Mouse (Mus musculus): ENCODE measurements at regions not wholly inside any gene's neighbourhood (a gene's known extent, or its start where the extent isn't known, plus 50 kb on each side); places are given as distances from the start of the nearest gene placed in this dataset.

GRCm38 (mm10) chr9:32928289-32929000, 292.4 kb downstream of the Ets1 start:
- Histone ChIP-seq H3K27ac (replicated peaks; ENCODE audit: low read depth, low read length) (no peak overlapping the region), H3K4me3 (ENCODE audit: insufficient read depth, low read depth, low read length) (no peak overlapping the region), H3K4me1 (ENCODE audit: control insufficient read depth, insufficient read depth, insufficient read length, low read length) (peaks cover 25% of the 10 kb centered on the region)

- H3K4me1 ChIP-seq (ENCODE audit: control insufficient read depth, insufficient read depth, insufficient read length, low read length), result peaks cover 32% of the 10 kb centered on the region
- H3K4me3 ChIP-seq (ENCODE audit: insufficient read depth, low read depth, low read length), result no peak overlapping the region
- no peak overlapping the region for H3K27ac ChIP-seq (replicated peaks; ENCODE audit: low read depth, low read length)
Observed at GRCm38 (mm10) chr9:32929331-32929730, 293.3 kb downstream of the Ets1 start.

GRCm38 (mm10) chr9:32929826-32930225, 293.8 kb downstream of the Ets1 start:
- Histone ChIP-seq H3K4me3 (ENCODE audit: insufficient read depth, low read depth, low read length) (no peak overlapping the region), H3K27ac (replicated peaks; ENCODE audit: low read depth, low read length) (no peak overlapping the region), H3K4me1 (ENCODE audit: control insufficient read depth, insufficient read depth, insufficient read length, low read length) (peaks cover 33% of the 10 kb centered on the region)

- Histone ChIP-seq H3K27ac (replicated peaks; ENCODE audit: low read depth, low read length) (peak overlapping the region; percentile 94), H3K4me1 (ENCODE audit: control insufficient read depth, insufficient read depth, insufficient read length, low read length) (peaks cover 30% of the 10 kb centered on the region), H3K4me3 (ENCODE audit: insufficient read depth, low read depth, low read length) (no peak overlapping the region)
Observed at GRCm38 (mm10) chr9:32931266-32932005, 295.4 kb downstream of the Ets1 start.

GRCm38 (mm10) chr9:32933237-32934071, 297.4 kb downstream of the Ets1 start:
- H3K27ac ChIP-seq (replicated peaks; ENCODE audit: low read depth, low read length), result peak overlapping the region; percentile 93
- peaks cover 38% of the 10 kb centered on the region for H3K4me1 ChIP-seq (ENCODE audit: control insufficient read depth, insufficient read depth, insufficient read length, low read length)
- no peak overlapping the region for H3K4me3 ChIP-seq (ENCODE audit: insufficient read depth, low read depth, low read length)

GRCm38 (mm10) chr9:32934436-32934835, 298.4 kb downstream of the Ets1 start:
- H3K27ac ChIP-seq (replicated peaks; ENCODE audit: low read depth, low read length), result peak overlapping the region; percentile 93
- H3K4me3 ChIP-seq (ENCODE audit: insufficient read depth, low read depth, low read length), result no peak overlapping the region
- H3K4me1 ChIP-seq (ENCODE audit: control insufficient read depth, insufficient read depth, insufficient read length, low read length), result peaks cover 41% of the 10 kb centered on the region

GRCm38 (mm10) chr9:32936462-32936861, 300.4 kb downstream of the Ets1 start:
- no peak overlapping the region for H3K4me3 ChIP-seq (ENCODE audit: insufficient read depth, low read depth, low read length)
- H3K4me1 ChIP-seq (ENCODE audit: control insufficient read depth, insufficient read depth, insufficient read length, low read length), result peaks cover 33% of the 10 kb centered on the region
- H3K27ac ChIP-seq (replicated peaks; ENCODE audit: low read depth, low read length), result peak overlapping the region; percentile 44; the same call in 1 of the 2 replicates

GRCm38 (mm10) chr9:32937391-32937790, 301.4 kb downstream of the Ets1 start:
- peak overlapping the region; percentile 63 for H3K27ac ChIP-seq (replicated peaks; ENCODE audit: low read depth, low read length)
- H3K4me1 ChIP-seq (ENCODE audit: control insufficient read depth, insufficient read depth, insufficient read length, low read length), result peaks cover 26% of the 10 kb centered on the region
- H3K4me3 ChIP-seq (ENCODE audit: insufficient read depth, low read depth, low read length), result no peak overlapping the region

GRCm38 (mm10) chr9:32938857-32939256, 302.8 kb downstream of the Ets1 start:
- Histone ChIP-seq H3K4me1 (ENCODE audit: control insufficient read depth, insufficient read depth, insufficient read length, low read length) (peaks cover 21% of the 10 kb centered on the region; the same call in 1 of the 2 replicates), H3K27ac (replicated peaks; ENCODE audit: low read depth, low read length) (no peak overlapping the region), H3K4me3 (ENCODE audit: insufficient read depth, low read depth, low read length) (no peak overlapping the region)

- Histone ChIP-seq H3K4me1 (ENCODE audit: control insufficient read depth, insufficient read depth, insufficient read length, low read length) (peaks cover 14% of the 10 kb centered on the region; the same call in 1 of the 2 replicates), H3K27ac (replicated peaks; ENCODE audit: low read depth, low read length) (peak overlapping the region; percentile 55), H3K4me3 (ENCODE audit: insufficient read depth, low read depth, low read length) (no peak overlapping the region)
Observed at GRCm38 (mm10) chr9:32939626-32940025, 303.6 kb downstream of the Ets1 start.

GRCm38 (mm10) chr9:32940111-32940813, 304.2 kb downstream of the Ets1 start:
- Histone ChIP-seq H3K27ac (replicated peaks; ENCODE audit: low read depth, low read length) (peak overlapping the region; percentile 77), H3K4me3 (ENCODE audit: insufficient read depth, low read depth, low read length) (peak overlapping the region; percentile 56)

GRCm38 (mm10) chr9:32940919-32941767, 305.1 kb downstream of the Ets1 start:
- Histone ChIP-seq H3K4me3 (ENCODE audit: insufficient read depth, low read depth, low read length) (no peak overlapping the region), H3K27ac (replicated peaks; ENCODE audit: low read depth, low read length) (no peak overlapping the region), H3K4me1 (ENCODE audit: control insufficient read depth, insufficient read depth, insufficient read length, low read length) (peaks cover 13% of the 10 kb centered on the region; the same call in 1 of the 2 replicates)

More at GRCm38 (mm10) chr9:32940111-32940813, 304.2 kb downstream of the Ets1 start:
- peaks cover 14% of the 10 kb centered on the region; the same call in 1 of the 2 replicates for H3K4me1 ChIP-seq (ENCODE audit: control insufficient read depth, insufficient read depth, insufficient read length, low read length)

GRCm38 (mm10) chr9:32941768-32942030, 305.7 kb downstream of the Ets1 start:
- Histone ChIP-seq H3K27ac (replicated peaks; ENCODE audit: low read depth, low read length) (no peak overlapping the region), H3K4me3 (ENCODE audit: insufficient read depth, low read depth, low read length) (no peak overlapping the region), H3K4me1 (ENCODE audit: control insufficient read depth, insufficient read depth, insufficient read length, low read length) (peaks cover 11% of the 10 kb centered on the region; the same call in 1 of the 2 replicates)

GRCm38 (mm10) chr9:32947221-32947620, 311.2 kb downstream of the Ets1 start:
- Histone ChIP-seq H3K27ac (replicated peaks; ENCODE audit: low read depth, low read length) (no peak overlapping the region), H3K4me1 (ENCODE audit: control insufficient read depth, insufficient read depth, insufficient read length, low read length) (no peaks in the 10 kb centered on the region), H3K4me3 (ENCODE audit: insufficient read depth, low read depth, low read length) (no peak overlapping the region)

Measured in brown adipose tissue, adult 24 weeks (tissue).